Mouse (Mus musculus) liver, adult 2 months (tissue): Measurements from ENCODE around the gene Fam243. TPM values are rescaled to one million over a fixed set of nuclear protein-coding genes. Genes with fewer than 3 reads are reported as not detected.

ENCODE experiments used
- DNase-seq: peaks from one replicate; pipeline ENCODE4 v3.0.0-alpha.2; 2011; ENCODE audit warnings: low read depth, low spot score; ENCODE audit errors: extremely low read depth
- H3K27ac ChIP-seq: fragments of 200-500 bp; replicated peaks from 2 replicates; pipeline ENCODE4 v1.5.1; 2012; ENCODE audit warnings: low read depth, mild to moderate bottlenecking, control low read depth, inconsistent platforms, low read length; ENCODE audit not compliant: insufficient read depth
- H3K27me3 ChIP-seq: fragments of 200-500 bp; 2 replicates; pipeline ENCODE4 v1.6.1; 2012; ENCODE audit warnings: mild to moderate bottlenecking, moderate library complexity, low read length, inconsistent platforms; ENCODE audit not compliant: control insufficient read depth, insufficient read depth
- H3K36me3 ChIP-seq: fragments of 200-500 bp; 2 replicates; pipeline ENCODE4 v1.6.1; 2012; ENCODE audit warnings: low read length, inconsistent platforms; ENCODE audit not compliant: control insufficient read depth, insufficient read depth
- H3K4me1 ChIP-seq: fragments of 200-500 bp; 2 replicates; pipeline ENCODE4 v1.6.1; 2011; ENCODE audit warnings: low read length; ENCODE audit not compliant: control insufficient read depth, insufficient read depth
- H3K4me3 ChIP-seq: fragments of 200-500 bp; 2 replicates; pipeline ENCODE4 v1.5.1; 2011; ENCODE audit warnings: low read depth, mild to moderate bottlenecking, control low read depth, low read length, moderate library complexity; ENCODE audit not compliant: insufficient read depth
- H3K79me2 ChIP-seq: fragments of 200-500 bp; 2 replicates; pipeline ENCODE4 v1.6.1; 2012; ENCODE audit warnings: inconsistent platforms, mild to moderate bottlenecking, low read length, moderate library complexity; ENCODE audit not compliant: control insufficient read depth, insufficient read depth
- H3K9ac ChIP-seq: fragments of 200-500 bp; 2 replicates; pipeline ENCODE4 v1.6.1; 2012; ENCODE audit warnings: low read depth, mild to moderate bottlenecking, control low read depth, inconsistent platforms, low read length
- CTCF ChIP-seq: fragments of 200-500 bp; IDR thresholded peaks from 2 replicates; pipeline ENCODE4 v1.5.1; 2011; ENCODE audit warnings: low read depth, low read length, control low read depth
- POLR2A ChIP-seq: fragments of 200-500 bp; IDR thresholded peaks from 2 replicates; pipeline ENCODE4 v1.6.1; 2011; ENCODE audit warnings: low read length, control low read depth; ENCODE audit not compliant: insufficient read depth; ENCODE audit errors: extremely low read depth
- WGBS: fragments of 180-500 bp; shearing (Covaris S2); methylation state at CpG from one replicate; pipeline ENCODE4 v1.1.7; 2018; 5-methylcytosine and 5-hydroxymethylcytosine counted together
- polyA plus RNA-seq: library from polyadenylated mRNA; depleted of rRNA; stranded (reverse); fragments of >200 nt; gene quantifications from 2 replicates; pipeline ENCODE4 v1.2.3, GENCODE M21; 2012
- total RNA-seq: library from RNA; depleted of rRNA; stranded (reverse); fragments of >200 nt; gene quantifications from 2 replicates; pipeline ENCODE4 v1.2.3, GENCODE M21; 2014

Fam243 gene
- total and polyA plus RNA-seq, 2 experiments = not detected

- Histone ChIP-seq H3K4me1 (peaks cover 9% of the 10 kb centered on the region), H3K27me3 (no peaks in the 10 kb centered on the region), H3K79me2 (no peaks in the 10 kb centered on the region; the same call in 1 of the 2 replicates), H3K36me3 (peaks cover 12% of the 10 kb centered on the region; the same call in 1 of the 2 replicates), H3K4me3 (no peak overlapping the region), H3K9ac (no peak overlapping the region), H3K27ac (no peak overlapping the region)
- no peak for DNase-seq
- WGBS = 98% methylated on average over 2 of the region's 2 CpGs
- no peak for TF ChIP-seq POLR2A
- no peak for TF ChIP-seq CTCF
These were observed 15.7 kb downstream of the Fam243 start for GRCm38 (mm10) chr16:92305519-92305918.

- H3K27me3 ChIP-seq = no peaks in the 10 kb centered on the region
- no peak for DNase-seq
- no peak overlapping the region for H3K27ac ChIP-seq
- H3K4me1 ChIP-seq = peaks cover 9% of the 10 kb centered on the region
- no peak for TF ChIP-seq CTCF
- no peak for TF ChIP-seq POLR2A
- H3K79me2 ChIP-seq = no peaks in the 10 kb centered on the region; the same call in 1 of the 2 replicates
- peaks cover 3% of the 10 kb centered on the region; the same call in 1 of the 2 replicates for H3K36me3 ChIP-seq
- 82% methylated on average over 5 of the region's 5 CpGs for WGBS
- H3K9ac ChIP-seq = no peak overlapping the region
- H3K4me3 ChIP-seq = no peak overlapping the region
These were observed 18.7 kb downstream of the Fam243 start for GRCm38 (mm10) chr16:92302506-92302905.

- no peaks in the 10 kb centered on the region; the same call in 1 of the 2 replicates for H3K79me2 ChIP-seq
- H3K27me3 ChIP-seq = no peaks in the 10 kb centered on the region
- no peak for DNase-seq
- 51% methylated on average over 5 of the region's 5 CpGs for WGBS
- H3K9ac ChIP-seq = peak overlapping the region; percentile 81
- peak overlapping the region; percentile 71 for H3K4me3 ChIP-seq
- H3K36me3 ChIP-seq = peaks cover 3% of the 10 kb centered on the region; the same call in 1 of the 2 replicates
- TF ChIP-seq CTCF (no peak), POLR2A (no peak)
- peaks cover 9% of the 10 kb centered on the region for H3K4me1 ChIP-seq
- no peak overlapping the region for H3K27ac ChIP-seq
These were observed 19.3 kb downstream of the Fam243 start for GRCm38 (mm10) chr16:92301989-92302388.

- TF ChIP-seq POLR2A (no peak), CTCF (no peak)
- WGBS = 2% methylated on average over 12 of the region's 12 CpGs
- Histone ChIP-seq H3K4me3 (peak overlapping the region; percentile 71), H3K79me2 (no peaks in the 10 kb centered on the region; the same call in 1 of the 2 replicates), H3K4me1 (peaks cover 9% of the 10 kb centered on the region), H3K36me3 (peaks cover 1% of the 10 kb centered on the region; the same call in 1 of the 2 replicates), H3K27me3 (no peaks in the 10 kb centered on the region), H3K9ac (peak overlapping the region; percentile 81), H3K27ac (peak overlapping the region; percentile 56)
- DNase-seq = no peak
These were observed 19.8 kb downstream of the Fam243 start for GRCm38 (mm10) chr16:92301412-92301806.

- Histone ChIP-seq H3K9ac (peak within 1 kb of the TSS; percentile 81), H3K27ac (peak within 1 kb of the TSS; percentile 56), H3K4me1 (peaks cover 9% of the 10 kb centered on the region), H3K27me3 (no peaks in the 10 kb centered on the region), H3K79me2 (no peaks in the 10 kb centered on the region; the same call in 1 of the 2 replicates), H3K4me3 (peak within 1 kb of the TSS; percentile 71), H3K36me3 (no peaks in the 10 kb centered on the region; the same call in 1 of the 2 replicates)
- DNase-seq = peak; percentile 95
- 6% methylated on average over 32 of the region's 32 CpGs for WGBS
- TF ChIP-seq POLR2A (0 out of 2 replicates have a peak, but pooled peaks have one; percentile 56), CTCF (no peak)
These were observed 20.4 kb downstream of the Fam243 start, which contains the start of gene Smim11 for GRCm38 (mm10) chr16:92300649-92301411. TSS of gene Smim11 (plus strand) at chr16:92301286.
